Mouse (Mus musculus) naive thymus-derived CD4-positive, alpha-beta T cell, adult 2 months (primary cell): ENCODE measurements at regions not wholly inside any gene's neighbourhood (a gene's known extent, or its start where the extent isn't known, plus 50 kb on each side); places are given as distances from the start of the nearest gene placed in this dataset.
A peak's percentile ranks its signal among the peaks of the same experiment; 100 is the strongest.

Experiments
- DNase-seq: peaks from one replicate; pipeline ENCODE4 v3.0.0-alpha.2; 2011; ENCODE audit warnings: low read depth

DNA sequence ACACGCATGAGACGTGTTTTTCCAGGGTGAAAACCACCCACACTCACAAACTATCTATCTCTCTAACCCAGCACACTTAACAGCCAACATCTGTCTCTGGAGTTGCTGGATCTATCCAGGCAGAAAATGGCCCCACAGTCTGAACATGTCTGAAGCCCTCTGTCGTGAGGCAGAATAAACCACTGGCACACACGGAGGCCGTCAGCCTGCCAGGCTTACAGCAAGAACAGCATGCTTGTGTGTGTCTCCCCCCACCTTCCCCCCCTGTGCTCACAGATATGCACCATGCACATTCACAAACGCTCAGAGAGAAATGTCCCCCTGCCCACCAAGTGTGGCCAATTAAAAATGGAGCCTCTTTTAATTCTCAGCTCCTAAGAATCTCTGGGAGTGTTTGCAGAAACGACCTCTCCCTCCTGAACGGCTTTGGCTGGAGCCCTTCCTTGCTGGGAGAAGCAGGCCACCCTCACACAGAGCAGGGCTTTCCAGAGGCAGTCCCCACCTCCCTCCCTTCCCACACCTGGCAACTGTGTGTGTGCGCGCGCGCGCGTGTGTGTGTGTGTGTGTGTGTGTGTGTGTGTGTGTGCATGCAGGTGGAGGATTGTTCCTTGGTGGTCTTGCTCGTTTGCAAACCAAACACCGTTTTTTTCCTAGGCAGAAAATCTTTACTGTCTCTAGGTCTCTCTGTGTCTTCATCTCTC is 88.7 kb downstream of the Edn3 start:
- no peak for DNase-seq

DNA sequence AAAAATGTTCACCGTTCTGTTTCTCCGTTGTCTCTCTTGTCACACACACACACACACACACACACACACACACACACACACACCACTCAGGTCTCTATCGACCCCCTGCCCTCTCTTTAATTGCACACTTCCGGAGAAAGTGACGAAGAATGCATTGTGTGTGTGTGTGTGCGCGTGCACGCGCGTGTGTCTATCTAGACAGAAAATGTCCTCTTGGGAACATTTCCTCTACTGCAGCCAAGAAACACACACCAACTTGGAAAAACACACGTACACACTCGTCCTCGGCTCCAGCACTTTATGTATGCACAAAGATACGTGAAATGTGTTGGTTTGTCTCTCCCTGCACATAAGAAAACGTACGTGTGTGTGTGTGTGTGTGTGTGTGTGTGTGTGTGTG is 90.4 kb downstream of the Edn3 start:
- DNase-seq, result no peak

DNA sequence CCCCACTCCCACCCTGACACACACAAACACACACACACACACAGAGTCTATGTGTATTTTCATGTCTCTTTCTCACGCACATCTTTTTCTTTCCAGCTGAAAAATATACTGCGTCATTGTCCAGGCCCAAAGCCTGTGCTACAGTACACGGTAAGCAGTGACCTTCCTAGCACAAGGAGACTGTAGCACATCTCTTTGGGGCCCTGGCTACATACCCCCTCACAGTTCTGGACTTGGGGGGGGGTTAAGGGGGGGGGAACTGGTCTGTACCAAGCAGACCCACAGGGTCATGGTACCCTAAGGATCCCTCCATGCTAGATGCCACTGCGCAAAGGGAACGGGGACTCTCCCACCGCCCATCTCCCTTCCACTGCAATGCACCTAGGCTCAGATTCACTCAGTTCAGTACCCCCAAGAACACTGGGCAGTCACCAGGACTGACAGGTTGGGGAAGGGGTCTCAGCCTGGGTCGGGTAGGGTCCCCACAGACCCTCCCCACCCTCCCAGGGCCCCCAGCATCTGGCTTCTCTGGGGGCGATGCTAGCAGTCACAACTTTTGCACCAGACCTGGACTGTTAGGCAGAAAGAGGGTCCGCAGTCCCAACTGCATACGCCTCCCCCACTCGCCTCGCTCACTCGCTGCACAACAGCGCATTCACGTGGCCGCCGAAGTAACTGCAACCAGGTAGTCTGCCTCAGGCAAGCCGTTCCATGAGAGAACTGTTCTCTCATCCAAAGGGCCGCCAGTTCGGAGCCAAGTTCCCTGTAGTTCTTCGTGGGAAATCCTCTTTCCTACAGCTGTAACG is 91.3 kb downstream of the Edn3 start:
- DNase-seq, result peak; percentile 23

DNA sequence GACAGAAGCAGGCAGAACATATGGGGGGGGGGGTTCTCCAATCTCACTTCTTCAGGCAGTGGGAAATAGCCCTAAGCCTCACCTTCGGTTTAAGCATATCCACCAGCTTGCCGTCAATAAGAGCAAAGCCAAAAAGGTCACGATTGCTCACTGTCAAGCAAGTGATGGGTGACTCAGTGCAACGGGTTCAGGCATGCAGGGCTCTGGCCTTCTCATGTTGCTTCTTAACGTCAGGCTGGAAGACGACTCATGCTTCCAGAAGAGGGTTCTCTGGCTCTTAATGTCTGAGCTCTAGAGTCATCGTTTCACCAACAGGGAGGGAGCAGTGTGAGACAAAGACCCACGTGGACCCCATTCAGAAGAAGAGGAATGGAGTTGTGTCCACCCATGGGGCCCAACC is 93.4 kb downstream of the Edn3 start:
- no peak for DNase-seq

DNA sequence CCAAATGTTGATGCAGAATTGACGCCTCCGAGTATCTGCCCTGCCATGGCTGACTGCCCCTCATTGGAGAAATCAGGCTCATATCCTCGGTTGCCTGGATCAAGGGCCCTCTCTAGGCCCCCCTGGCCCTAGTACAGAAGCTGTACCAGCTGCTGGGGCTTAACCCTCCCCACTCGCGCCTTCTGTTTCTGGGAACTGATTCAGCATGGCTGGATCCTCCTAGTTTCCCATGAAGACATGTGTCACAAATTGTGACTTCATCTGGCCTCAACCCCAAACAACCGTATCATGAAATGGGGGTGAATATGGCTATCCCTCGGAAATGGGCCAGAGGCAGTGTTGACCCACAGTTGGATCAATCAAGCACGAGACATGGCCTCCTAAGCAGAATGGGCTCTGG is 95.1 kb downstream of the Edn3 start:
- DNase-seq, result no peak

DNA sequence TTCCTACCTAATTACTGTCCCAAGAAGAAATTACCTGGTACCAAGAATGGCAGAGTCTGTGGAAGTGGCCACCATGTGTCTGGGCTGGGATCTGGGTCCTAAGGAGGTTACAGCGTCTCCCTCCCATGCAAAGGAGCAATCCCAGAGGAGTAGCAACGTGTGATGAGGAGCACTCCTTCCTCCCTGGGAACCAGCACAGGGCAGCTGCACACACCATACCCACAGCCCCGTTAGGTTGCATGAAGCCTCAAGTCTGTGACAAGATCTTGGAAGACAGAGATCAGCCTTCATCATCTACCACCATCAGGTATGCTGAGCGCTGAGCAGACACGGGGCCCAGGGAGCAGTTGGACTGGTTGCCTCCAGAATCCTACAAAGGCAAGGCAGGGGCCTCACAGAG is 95.7 kb downstream of the Edn3 start:
- DNase-seq, result no peak

DNA sequence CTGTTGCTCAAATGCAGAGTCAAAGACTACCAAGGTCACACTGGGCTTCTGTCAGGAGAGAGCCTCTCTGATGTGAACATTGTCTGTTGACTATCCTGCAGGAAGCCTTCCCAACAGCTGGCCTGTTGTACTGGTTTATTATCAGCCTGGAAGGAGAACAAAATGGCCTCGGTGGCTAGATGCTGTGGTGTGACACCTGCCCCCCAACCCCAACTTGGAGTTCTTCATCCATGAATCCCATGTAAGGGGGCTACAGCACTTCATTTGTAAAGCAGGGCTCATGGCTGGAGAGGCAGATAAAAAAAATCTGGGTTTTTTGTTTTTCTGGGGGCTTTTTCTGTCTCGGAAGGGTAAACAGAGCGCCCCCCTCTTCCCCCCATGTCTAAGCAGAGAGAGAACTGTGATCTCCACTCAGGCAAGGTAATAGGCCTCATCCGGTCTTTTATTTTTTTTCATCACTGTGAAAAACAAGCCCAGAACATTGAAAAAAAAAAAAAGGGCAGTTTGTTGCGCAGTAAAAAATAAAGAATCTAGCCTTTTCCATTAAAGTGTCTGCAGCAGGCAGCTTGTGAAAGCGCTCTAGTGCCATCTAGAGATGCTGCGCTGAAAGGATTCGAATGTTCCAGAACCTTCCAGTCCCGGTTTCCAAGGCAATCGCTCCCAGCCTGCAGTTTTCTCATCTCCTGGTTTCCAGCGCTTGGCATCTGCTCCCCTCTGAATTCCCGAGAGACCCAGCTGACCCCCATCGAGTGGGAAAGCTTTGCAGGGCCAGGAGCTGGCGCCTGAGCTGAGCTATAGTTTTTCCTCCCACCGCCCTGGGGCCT is 97.8 kb downstream of the Edn3 start:
- peak; percentile 22 for DNase-seq

DNA sequence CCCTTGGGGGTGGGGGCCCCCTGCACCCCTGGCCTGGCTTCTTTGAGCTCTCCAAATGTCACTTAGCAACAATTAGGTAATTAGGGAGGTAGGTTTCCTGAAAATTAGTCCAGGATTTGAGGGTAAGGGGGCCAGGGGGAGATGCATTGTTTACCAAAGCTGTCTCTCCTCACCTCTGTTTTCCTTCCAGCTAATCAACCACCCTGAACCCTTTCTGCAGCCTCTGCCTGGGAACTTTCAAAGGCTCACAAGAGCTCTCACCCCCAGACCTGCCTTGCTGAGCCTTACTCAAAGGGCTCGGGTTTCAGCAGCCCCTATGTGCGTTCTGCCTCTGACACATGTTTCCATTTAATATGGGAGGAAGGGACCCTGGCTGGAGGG is 98.4 kb downstream of the Edn3 start:
- DNase-seq, result no peak

DNA sequence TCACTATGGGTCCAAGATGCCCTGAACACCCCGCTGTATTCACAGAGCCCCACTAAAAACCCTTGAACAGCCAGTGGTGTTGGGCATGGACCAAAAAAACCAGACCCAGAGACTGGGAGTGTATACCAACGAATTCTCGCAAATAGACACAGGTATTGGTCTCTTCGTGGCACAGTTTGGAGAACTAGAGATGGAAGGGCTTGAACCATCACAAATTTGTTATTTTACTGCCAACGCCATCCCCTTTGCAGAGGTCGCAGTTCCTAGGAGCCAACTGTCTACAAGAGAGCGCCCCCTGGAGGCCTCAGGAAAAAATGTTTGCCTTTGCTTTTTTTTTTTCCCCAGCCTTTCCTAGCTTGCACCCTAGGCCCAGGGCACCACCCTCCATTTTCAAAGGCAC is 99.1 kb downstream of the Edn3 start:
- peak; percentile 47 for DNase-seq

DNA sequence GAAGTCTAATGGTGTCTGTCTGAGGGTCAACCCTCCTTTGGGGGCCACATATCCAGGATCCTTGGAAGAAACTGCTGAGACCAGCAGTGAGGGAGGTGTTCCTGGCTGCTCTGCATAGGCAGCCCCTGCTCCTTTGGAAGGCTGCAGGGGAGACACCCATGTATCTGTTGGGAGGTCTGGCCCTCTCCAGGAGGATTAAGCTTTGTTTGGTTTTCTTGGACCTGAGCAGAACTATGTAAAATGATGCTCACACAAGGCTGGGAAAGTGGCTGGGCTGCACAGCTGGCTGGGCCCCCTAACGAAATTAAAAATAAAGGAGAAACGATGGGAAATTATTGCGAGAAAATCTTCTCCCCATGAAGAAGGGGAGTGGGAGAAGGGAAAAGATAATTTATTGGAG is 104.2 kb downstream of the Edn3 start:
- DNase-seq, result no peak

DNA sequence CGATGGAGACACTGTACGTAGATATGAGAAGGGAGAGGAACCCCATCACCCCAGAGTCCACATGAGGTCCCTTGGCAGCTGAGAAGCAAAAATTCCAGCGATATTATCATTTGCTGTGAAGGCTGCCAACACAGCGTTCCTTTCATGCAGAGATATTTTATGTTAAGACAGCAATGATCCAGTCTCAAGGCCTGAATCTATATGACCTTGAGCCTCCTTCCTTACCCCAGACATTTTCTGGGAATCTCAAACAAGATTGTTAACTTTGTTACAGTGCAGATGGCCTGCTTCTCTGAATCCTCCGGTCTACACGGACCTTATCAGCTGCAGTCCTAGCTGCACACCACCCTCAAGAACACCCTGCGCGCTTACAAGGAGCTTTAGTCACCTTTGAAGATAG is 106.1 kb downstream of the Edn3 start:
- no peak for DNase-seq

DNA sequence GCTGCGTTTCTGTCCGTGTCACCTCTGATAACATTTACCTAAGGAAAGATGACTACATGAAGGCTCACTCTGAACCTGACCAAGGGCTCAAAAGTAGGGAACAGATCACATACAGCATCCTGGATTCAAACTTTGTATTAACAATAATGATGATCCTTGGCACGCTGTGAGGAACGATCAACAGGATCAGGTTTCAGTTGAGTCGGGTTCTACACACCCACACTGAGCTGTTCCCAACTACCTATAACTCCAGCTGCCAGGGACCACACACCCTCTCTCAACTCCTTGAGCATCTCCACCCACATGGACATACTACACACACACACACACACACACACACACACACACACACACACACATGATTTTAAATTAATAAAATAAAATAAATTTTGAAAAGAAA is 107.0 kb downstream of the Edn3 start:
- no peak for DNase-seq

DNA sequence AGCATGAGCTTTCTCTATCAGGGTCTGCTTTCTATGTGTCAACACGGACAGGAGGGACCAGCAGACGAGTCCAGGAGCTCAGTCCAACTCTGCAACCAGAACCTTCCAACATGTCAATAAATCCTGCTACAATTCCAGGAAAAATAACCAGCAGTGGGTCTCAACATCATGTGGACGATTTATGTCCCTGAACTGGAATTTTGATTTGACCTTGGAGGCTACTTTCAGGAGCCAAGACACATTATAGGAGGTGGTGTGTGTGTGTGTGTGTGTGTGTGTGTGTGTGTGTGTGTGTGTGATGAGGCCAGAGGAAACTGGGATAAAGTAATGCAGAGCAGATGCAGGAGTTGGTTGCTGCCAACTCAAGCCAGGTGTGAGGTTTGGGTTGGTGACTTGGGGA is 107.8 kb downstream of the Edn3 start:
- no peak for DNase-seq

DNA sequence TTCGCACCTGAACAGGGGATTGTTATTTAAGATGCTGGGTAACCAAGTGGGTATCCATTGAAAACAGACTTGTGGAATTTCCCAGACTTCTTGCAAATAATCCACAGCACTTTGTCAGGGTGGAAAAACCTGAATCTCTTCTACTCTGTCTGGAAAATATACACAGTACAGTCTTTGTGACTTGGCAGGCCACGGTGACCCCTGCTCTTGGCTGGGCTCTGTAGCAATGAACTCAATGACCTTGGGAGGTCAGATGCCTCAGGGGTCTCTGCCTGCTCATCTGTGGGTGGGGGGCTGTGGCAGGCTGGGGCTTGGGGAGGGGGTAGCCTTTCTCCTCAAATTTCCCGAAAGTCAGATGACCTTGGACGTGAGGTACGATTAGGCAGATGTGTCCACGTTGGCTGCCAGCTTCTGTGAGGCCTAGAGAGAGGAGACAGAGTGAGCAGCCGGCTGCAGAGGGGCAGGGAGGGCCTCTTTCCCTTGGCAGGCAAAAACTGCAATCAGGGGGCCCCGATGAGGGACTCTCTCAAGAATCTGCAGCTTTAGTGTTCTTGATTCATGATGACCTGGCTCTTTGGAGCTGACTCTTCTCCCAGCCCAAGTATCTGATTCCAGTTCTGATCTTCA is 108.4 kb downstream of the Edn3 start:
- DNase-seq, result no peak

DNA sequence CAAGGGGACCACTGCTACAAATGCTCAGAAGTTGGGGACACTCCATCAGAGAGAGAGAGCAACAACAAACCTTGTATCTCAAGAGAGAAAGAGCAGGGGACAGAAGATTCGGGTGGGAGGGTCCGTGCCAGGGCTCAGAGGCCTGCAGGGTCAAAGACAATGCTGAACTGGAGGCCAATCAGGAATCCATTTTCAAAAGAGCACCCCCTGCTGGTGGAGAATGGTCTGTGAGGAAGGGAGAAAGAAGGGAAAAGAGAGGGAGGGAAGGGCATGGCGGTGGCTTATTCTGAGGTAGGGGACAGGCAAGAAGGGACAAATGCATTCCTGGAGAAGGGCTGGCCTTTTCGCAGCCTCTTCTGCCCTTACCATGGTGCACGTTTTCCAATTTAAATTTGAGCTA is 109.9 kb downstream of the Edn3 start:
- peak; percentile 30 for DNase-seq

DNA sequence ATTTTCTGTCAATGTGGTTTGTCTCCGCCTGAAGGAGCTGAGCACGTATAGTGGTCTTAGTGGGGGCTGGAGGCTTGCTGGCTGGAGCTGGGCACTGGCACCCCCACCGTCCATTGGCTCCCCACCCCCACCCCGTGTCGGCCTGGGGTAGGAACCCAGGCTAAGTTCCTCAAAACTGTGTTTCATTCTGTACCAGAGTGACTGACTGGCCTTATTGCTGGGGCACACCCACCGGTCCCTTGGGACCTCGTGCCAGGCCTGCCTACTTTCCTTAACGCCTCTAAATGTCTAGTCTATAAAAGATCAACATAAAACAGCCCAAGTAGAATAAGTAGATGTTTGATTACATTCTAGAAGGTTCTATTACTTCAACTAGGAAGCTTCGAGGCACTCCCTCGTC is 110.8 kb downstream of the Edn3 start:
- no peak for DNase-seq

DNA sequence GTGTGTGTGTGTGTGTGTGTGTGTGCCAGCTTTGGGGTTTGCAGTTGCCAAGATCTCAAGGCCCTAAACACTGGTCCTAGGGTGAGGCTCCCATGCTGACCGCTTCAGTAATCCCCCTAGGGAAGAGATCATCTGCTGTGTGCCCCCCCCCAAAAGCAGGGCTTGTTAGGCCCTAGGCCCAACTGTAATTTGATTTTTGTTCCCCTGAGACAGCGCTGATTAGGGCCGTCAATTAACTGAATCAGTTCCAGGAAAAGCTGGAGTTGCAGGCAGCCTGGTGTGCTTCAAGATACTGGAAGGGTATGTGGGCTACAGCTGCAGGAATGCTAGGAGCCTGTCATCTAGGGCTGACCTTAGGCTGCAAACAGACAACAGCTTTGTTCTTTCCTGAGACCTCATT is 111.4 kb downstream of the Edn3 start:
- no peak for DNase-seq

DNA sequence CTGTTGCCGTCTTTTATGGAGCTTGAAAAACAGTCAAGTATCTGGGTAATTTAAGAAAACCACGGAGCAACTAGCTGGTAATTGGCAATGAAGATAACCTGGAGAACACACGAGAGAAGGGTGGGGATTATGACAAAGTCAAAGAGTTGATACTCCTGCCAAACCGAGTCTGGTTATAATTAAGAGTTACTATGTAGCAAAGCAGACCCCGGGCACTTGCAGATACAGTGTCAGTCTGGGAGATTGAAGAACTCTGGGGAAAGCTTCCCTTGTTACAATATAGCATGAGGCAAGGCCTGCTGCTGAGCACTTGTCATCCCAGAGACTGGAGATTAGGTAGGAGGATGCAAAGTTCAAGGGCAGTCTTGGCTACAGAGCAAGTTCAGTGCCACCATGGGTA is 116.5 kb downstream of the Edn3 start:
- DNase-seq, result no peak

DNA sequence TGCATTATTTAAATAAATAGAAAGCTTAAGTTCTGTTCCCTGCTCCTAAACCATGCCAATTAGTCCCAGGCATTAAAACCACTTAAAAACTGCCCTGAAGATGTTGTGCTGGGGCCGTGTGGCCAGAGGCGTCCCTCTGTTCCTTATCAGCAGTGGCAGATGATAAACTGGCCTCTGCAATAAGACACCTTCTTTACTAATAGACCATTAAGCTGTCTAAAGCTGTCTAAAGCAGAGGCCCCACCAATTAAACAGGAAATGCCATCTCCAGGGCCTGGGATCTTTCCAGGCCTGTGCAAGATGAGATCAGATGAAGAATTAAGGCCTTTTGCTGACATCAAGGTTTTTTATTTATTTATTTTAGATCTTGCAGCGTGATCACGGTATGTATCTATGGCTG is 118.6 kb downstream of the Edn3 start:
- DNase-seq, result no peak

DNA sequence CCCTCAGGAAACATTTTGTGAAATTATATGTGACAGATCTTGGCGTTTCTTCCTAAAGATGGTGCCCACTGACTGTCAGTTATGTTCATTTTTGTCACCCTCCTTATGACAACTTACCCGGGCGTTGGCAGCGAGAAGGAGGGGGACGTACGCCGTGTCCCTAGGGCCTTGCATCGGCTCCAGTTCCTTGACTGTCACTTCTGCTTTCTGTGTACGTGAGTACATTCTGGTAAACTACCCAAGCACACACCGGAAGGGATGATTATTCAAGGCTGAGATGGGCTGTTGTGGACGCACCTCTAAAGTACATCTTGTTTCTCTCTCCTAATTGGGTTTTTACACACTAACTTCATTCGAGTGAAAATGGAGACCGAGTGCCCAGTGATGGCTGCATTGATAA is 120.2 kb downstream of the Edn3 start:
- DNase-seq, result no peak

DNA sequence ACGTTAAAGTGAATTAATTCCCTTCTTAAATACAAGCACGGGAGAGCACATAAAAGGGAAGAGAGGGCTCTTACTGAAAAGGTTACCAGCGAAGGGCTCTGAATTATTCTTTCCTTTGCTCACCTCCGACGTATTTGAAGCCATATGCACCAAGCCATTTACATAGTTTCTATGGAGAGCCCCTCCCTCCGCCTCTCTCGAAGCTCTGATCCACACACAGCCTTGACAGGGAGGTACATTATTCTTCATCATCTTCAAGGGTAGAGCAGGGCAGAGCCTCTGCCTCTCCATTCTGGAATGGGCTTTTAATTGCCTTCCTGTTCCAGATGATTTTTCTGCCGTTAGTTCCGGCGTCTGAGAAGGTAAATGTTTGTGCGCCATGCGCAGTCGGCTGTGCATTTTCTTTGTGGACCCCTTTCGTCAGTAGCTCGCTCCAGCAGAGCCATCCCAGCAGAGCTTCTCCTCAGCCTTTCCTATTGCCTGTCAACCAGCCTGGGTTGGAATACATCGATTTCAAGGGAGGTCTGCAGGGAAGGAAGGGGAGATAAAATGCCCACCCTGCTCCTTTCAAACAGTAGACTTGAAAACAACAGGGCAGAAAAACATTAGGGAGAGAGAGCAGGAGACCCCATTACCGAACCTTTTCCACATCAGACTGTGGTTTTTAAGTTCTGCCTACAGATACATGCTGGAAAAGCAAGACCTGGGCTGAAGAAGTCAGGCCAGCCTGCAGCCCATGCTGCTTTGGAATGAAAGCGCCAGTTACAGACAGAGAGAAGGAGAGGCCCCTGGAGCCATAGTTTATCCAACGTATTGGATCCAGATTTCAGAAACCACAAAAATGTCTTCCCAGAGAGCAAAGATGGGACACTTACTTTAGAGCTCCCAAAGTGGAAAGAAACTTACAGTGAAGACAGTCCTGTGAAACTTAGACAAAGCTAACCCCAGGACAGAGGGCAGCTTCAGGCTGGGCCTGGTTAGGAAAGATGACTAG is 124.1 kb downstream of the Edn3 start:
- DNase-seq, result no peak
